Mouse (Mus musculus) 3T3-L1 (cell line): ENCODE results near the gene Cd80.
"Not testable (repeated sequence)": the region's sequence is repeated elsewhere in the genome, so short reads cannot be mapped to it uniquely, and the experiment has no call there.

ENCODE experiments used
- DNase-seq: peaks from one replicate; pipeline ENCODE4 v3.0.0-alpha.2; 2015; ENCODE audit warnings: low read depth, low spot score

The Cd80 gene

GRCm38 (mm10) chr16:38455511-38456418, at the start of gene Cd80:
Cd80 (plus strand) TSS chr16:38455561.
- no peak for DNase-seq

DNA sequence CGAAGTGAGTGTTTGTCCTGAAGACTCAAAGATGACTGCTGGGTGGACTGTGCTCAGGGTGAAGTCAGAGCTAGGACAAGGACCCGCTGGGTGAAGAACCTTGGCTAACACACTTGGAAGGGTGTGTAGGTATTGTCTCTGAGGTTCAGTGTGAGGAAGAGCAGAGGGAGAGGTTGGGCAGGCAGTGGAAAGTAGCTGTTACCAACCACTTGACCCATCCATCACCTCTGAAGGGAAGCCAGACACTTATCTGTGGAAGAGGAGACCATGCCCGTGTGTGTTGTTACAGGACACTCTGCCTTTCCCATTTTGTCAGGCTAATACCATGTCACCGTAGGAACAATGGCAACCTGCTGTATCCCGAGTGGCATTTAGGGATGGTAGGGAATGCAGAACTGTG, 49.1 kb upstream of the Cd80 start:
- DNase-seq = no peak

- no peak for DNase-seq
These were observed 48.7 kb upstream of the Cd80 start for GRCm38 (mm10) chr16:38406708-38407107.

- no peak for DNase-seq
These were observed 47.8 kb upstream of the Cd80 start for GRCm38 (mm10) chr16:38407584-38407983.

- no peak for DNase-seq
These were observed 46.9 kb upstream of the Cd80 start for GRCm38 (mm10) chr16:38408416-38408815.

- no peak for DNase-seq
These were observed 40.4 kb upstream of the Cd80 start for GRCm38 (mm10) chr16:38414953-38415352.

DNA sequence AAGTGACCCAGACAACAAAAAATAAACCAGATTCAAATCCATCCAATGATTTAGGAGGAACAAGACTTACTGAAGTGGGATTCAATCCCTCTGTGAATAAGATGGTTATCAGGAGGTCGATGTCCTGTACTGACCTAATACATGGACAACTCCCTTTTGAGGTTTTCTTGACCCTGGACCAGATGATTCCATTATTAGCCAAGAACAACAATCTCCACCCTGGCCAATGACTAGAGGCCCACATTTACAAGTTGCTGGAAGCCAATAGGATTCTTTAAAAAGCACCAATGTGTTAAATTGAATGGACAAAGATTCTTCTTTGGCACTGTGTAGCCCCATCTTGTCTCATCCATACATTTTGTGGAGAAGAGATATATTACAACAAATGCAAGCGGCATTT, 30.0 kb upstream of the Cd80 start:
- peak; percentile 61 for DNase-seq

DNA sequence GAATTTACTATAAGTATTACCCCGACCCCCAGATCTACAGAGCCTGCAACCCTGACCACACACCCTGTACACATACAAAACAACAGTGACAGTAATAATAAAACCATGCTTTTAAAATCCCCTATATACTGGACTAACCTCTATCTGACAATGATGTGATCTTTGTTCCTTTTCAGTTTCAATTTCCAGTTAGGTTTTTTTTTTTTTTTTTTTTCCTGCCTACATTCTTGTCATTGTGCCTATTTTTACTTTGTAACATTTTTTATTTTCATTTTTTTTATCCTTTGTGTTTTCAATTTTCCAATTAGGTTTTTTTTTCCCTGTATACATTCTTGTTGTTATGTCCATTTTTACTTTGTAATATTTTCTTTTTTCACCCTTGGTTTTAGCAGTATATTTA, 29.6 kb upstream of the Cd80 start:
- no peak for DNase-seq

DNA sequence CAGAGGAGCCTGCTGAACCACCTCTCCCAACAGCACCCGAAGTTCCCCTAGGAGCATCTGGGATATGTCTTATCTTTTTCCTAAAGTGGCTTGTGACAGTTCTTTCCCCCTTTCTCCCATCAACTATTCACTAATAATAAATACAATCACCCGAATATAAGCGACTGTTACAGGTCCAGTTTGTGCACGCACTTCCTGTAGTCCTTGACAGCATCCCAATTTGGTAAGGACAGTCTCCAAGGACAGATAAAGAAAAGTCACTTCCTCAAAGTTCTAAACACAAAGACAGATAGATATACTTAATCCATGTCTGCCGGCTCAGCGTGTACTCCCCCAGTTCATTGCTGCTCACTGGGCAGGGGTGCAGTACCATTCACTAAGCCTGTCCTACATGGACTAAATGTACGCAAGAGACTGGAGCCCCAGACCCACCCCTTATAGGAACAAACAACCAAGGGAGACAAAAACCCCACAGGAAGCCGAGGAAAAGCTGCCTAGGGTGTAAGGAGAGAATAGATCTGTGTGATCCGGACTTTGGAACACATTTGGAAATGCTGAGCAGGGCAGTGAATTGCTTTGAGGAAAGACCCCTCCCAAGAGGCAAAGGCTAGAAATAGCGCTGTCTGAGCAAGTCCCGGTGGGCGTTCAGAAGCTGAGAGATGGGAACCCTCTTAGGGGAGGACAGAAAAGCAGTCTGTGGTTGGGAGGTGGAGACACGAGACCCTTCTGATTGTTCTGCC, 23.7 kb upstream of the Cd80 start:
- no peak for DNase-seq

DNA sequence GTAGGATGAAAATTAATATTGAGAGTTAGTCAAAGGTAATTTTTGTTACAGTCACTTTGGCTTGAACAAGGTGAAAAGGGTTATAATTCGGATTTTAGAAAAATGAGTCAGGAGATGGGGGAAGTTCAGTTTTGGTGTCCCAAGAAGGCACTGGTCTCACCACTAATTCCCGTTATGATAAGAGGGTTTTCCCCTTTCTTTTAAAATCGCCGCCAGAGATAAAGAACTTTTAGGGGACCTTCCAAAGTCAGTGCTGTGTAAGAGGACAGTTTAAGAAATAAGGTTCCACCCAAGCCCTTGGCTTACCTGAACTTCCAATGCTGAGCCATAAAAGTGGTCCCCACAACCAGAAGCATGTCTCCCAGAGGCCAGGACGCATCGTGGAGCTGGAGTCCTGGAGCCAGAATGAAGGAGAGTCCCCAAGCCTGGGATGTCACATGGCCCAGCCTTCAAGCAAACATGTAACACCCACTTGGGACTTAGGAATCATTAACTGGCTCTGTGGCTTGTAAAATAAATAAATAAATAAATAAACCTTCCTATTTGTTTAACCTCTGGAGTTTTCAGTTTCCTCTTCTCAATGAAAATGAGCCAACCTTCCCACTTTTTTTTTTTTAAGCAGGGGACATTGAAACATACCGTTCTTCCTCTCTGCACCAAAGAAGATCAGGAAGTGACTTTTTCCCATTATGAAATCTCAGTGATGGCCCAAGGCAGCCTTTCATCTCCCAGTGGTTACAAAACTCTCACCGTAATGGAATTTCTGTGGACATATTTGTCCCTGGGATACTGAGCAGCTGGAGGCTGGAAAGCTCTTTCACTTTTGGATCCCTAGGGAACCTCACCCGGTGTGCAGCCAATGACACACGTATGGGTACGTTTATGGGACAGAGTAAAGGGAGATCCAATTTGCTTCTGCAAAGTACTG, 22.6 kb upstream of the Cd80 start, which contains the start of gene Pla1a:
Gene Pla1a (minus strand): TSS at position 648 of the 928 bp plus-strand sequence.
- peak; percentile 87 for DNase-seq

GRCm38 (mm10) chr16:38433514-38433913, 21.8 kb upstream of the Cd80 start:
- no peak for DNase-seq

- no peak for DNase-seq
These were observed 21.0 kb upstream of the Cd80 start for GRCm38 (mm10) chr16:38434295-38434795.

GRCm38 (mm10) chr16:38439190-38439589, 16.2 kb upstream of the Cd80 start:
- DNase-seq = no peak

DNA sequence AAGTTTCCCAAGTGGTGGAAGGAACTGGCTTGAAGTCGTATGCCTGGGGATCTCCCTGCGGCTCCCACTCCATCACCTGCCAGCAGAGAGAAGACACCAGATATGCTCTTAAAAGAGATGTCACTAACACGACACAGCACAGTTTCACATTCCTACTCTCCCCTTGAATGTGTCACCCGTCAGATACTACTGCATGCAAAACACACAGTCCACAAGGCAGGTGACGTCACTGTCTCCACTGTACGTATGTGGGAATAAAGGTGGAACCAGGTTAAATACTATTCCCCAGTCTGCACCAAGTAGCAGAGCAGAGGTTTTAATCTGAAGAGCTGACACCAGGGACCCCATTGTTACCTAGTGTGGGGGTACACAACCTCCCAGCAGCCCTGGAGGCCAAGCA, 15.0 kb upstream of the Cd80 start:
- DNase-seq = no peak

GRCm38 (mm10) chr16:38441611-38442010, 13.8 kb upstream of the Cd80 start:
- DNase-seq = no peak

DNA sequence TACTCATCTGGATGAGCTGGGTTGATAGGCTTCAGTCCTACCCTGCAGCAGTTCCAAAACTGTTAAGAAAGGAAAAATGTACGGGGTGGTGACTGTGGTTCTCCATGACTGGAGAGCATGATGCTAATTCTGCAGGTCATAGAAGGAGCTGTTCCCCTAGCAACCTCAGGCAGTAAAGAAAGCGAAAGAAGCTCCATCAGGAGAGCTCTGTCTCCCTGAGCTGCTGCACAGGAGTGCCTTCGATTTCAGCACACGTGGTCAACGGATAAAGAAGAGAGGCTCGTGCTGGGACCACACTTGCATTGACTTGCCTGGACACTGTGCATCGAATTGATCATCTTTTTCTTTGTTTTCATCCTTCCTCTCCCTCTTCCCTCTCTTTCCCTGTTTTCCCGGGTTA, 13.1 kb upstream of the Cd80 start:
- no peak for DNase-seq

GRCm38 (mm10) chr16:38443721-38444464, 11.5 kb upstream of the Cd80 start:
- DNase-seq = peak; percentile 78

DNA sequence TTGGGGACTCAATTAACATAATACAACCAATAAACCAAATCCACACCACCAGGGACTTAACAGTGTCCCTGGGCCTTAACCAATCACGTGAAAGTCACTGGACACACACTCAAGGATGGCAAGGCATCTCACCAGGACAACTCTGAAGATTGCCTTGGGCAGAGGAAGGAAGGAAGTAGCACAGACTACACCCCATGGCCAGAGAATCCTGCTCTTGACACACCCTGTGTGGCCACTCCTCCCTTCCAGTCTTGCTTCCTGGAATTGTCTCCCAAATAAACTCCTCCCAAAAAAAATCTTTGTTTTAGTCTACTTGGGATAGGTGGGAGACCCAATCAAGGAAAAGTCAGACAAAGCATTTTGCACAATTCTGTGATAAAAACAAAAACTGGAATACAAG, 10.3 kb upstream of the Cd80 start:
- DNase-seq = no peak

- DNase-seq = no peak
These were observed 9.8 kb upstream of the Cd80 start for GRCm38 (mm10) chr16:38445576-38445975.

- not testable (repeated sequence) for DNase-seq
These were observed 9.2 kb upstream of the Cd80 start for GRCm38 (mm10) chr16:38446141-38446540.

- DNase-seq = no peak
These were observed 8.0 kb upstream of the Cd80 start for GRCm38 (mm10) chr16:38447366-38447765.
